Mouse (Mus musculus) G1E (cell line): ENCODE measurements around the gene Ncf1. TPM values are rescaled to one million over a fixed set of nuclear protein-coding genes. Genes with fewer than 3 reads are reported as not detected.

Source experiments
- ATAC-seq: 2 replicates; pipeline ENCODE4 v1.8.0; 2016; ENCODE audit warnings: mild to moderate bottlenecking; ENCODE audit not compliant: insufficient number of reproducible peaks, poor library complexity, low FRiP score, severe bottlenecking; ENCODE audit errors: extremely low read depth
- DNase-seq: peaks from one replicate; pipeline ENCODE4 v3.0.0; 2012; ENCODE audit warnings: low spot score
- H3K27me3 ChIP-seq: 2 replicates; pipeline ENCODE4 v1.6.1; 2012; ENCODE audit warnings: mild to moderate bottlenecking, low read length, inconsistent platforms; ENCODE audit not compliant: insufficient read depth
- H3K36me3 ChIP-seq: replicated peaks from 2 replicates; pipeline ENCODE3; 2012; ENCODE audit warnings: mild to moderate bottlenecking, inconsistent platforms
- H3K4me1 ChIP-seq: 2 replicates; pipeline ENCODE4 v1.6.1; 2012; ENCODE audit warnings: low read depth, low read length, inconsistent platforms, mixed read lengths; ENCODE audit not compliant: insufficient read depth
- H3K4me3 ChIP-seq: 2 replicates; pipeline ENCODE4 v1.5.1; 2012; ENCODE audit warnings: low read depth, mild to moderate bottlenecking, inconsistent platforms, low read length, moderate library complexity, mixed read lengths
- H3K9me3 ChIP-seq: replicated peaks from 2 replicates; pipeline ENCODE4 v1.6.1; 2012; ENCODE audit warnings: inconsistent platforms
- CTCF ChIP-seq: IDR thresholded peaks from 2 replicates; pipeline ENCODE4 v1.5.1; 2012; ENCODE audit warnings: low read depth, low read length, inconsistent platforms, mixed read lengths
- GATA1 ChIP-seq: IDR thresholded peaks from 2 replicates; pipeline ENCODE4 v1.6.1; 2012; ENCODE audit warnings: borderline replicate concordance, low read length, inconsistent platforms, mixed read lengths
- GATA2 ChIP-seq: IDR thresholded peaks from 2 replicates; pipeline ENCODE4 v1.6.1; 2012; ENCODE audit warnings: low read depth, low read length, inconsistent platforms, borderline replicate concordance
- POLR2AphosphoS5 ChIP-seq: IDR thresholded peaks from 2 replicates; pipeline ENCODE4 v1.6.1; 2012; ENCODE audit warnings: low read depth, low read length, inconsistent platforms; ENCODE audit not compliant: insufficient replicate concordance
- TAL1 ChIP-seq: conservative IDR thresholded peaks from 2 replicates; pipeline ENCODE4 v1.6.1; 2012; ENCODE audit warnings: low read depth, low read length, inconsistent platforms, mixed read lengths
- polyA plus RNA-seq: library from polyadenylated mRNA; stranded (reverse); fragments of >175 nt; gene quantifications from 2 replicates; pipeline ENCODE4 v1.2.3, GENCODE M21; 2012
- total RNA-seq, 2 experiments: library from RNA; stranded (forward) in 1 of 2; stranded (reverse) in 1 of 2; fragments of 200-1000 nt in 1 of 2; fragments of >200 nt in 1 of 2; fragmentation: Nextera tagmentation in 1 of 2; gene quantifications; 2 replicates each; pipeline ENCODE4 v1.2.3; 2014 to 2017

Ncf1 gene
- total and polyA plus RNA-seq, 3 experiments: 2.0 to 27.8 (median 20.7) TPM

DNA sequence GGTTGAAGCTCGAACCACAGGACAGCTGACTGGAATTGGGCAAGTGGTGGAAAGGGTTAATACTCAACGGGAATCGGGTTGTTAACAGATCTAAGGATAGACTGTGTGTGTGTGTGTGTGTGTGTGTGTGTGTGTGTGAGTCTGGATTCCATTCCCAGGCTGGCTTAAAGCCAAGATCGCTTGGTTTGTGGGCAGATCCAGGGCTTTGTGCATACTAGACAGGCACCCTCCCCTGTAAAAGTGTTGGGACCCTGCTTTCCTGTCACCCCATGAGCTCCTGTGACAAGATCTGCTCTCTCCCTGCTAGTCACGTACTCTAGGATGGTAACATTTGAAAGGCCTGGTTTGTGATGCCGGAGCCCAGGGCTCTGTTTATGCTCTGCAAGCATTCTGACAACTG, 5.7 kb upstream of the Ncf1 start:
- TF ChIP-seq TAL1 (no peak), POLR2AphosphoS5 (no peak), GATA2 (no peak), GATA1 (no peak), CTCF (no peak)

GRCm38 (mm10) chr5:134234205-134234604, 4.8 kb upstream of the Ncf1 start:
- H3K4me1 ChIP-seq: peaks cover 85% of the 10 kb centered on the region
- no peaks in the 10 kb centered on the region for H3K27me3 ChIP-seq
- ATAC-seq: no peak
- TF ChIP-seq POLR2AphosphoS5: no peak
- no peak for TF ChIP-seq GATA1
- TF ChIP-seq TAL1: no peak
- TF ChIP-seq GATA2: no peak
- no peak for TF ChIP-seq CTCF
- H3K4me3 ChIP-seq: no peak overlapping the region
- H3K9me3 ChIP-seq: no peaks in the 10 kb centered on the region
- H3K36me3 ChIP-seq: peaks cover 48% of the 10 kb centered on the region
- DNase-seq: no peak

More for the DNA sequence above, 5.7 kb upstream of the Ncf1 start:
- ATAC-seq (no peak), DNase-seq (no peak)
- Histone ChIP-seq H3K4me1 (peaks cover 78% of the 10 kb centered on the region), H3K9me3 (no peaks in the 10 kb centered on the region), H3K36me3 (peaks cover 57% of the 10 kb centered on the region), H3K4me3 (no peak overlapping the region), H3K27me3 (no peaks in the 10 kb centered on the region)

GRCm38 (mm10) chr5:134233244-134233651, 3.8 kb upstream of the Ncf1 start:
- H3K9me3 ChIP-seq: no peaks in the 10 kb centered on the region
- no peak overlapping the region for H3K4me3 ChIP-seq
- ATAC-seq (no peak), DNase-seq (peak; percentile 24)
- peaks cover 38% of the 10 kb centered on the region for H3K36me3 ChIP-seq
- H3K4me1 ChIP-seq: peaks cover 88% of the 10 kb centered on the region
- no peak for TF ChIP-seq GATA1
- no peak for TF ChIP-seq POLR2AphosphoS5
- no peak for TF ChIP-seq TAL1
- TF ChIP-seq GATA2: no peak
- TF ChIP-seq CTCF: no peak
- H3K27me3 ChIP-seq: no peaks in the 10 kb centered on the region

- TF ChIP-seq TAL1 (no peak), POLR2AphosphoS5 (no peak), CTCF (no peak), GATA2 (no peak), GATA1 (no peak)
- H3K27me3 ChIP-seq: no peaks in the 10 kb centered on the region
- H3K36me3 ChIP-seq: peaks cover 31% of the 10 kb centered on the region
- ATAC-seq (0 out of 2 replicates have a peak, but pooled peaks have one; percentile 16), DNase-seq (peak; percentile 34)
- no peaks in the 10 kb centered on the region for H3K9me3 ChIP-seq
- peaks cover 86% of the 10 kb centered on the region for H3K4me1 ChIP-seq
- H3K4me3 ChIP-seq: peak overlapping the region; percentile 64; the same call in 1 of the 2 replicates
Measured at GRCm38 (mm10) chr5:134232568-134232967, 3.1 kb upstream of the Ncf1 start.

- DNase-seq: peak; percentile 63
- TF ChIP-seq GATA2 (no peak), CTCF (no peak), TAL1 (no peak), POLR2AphosphoS5 (no peak), GATA1 (no peak)
- Histone ChIP-seq H3K27me3 (peaks cover under 1% of the 10 kb centered on the region; the same call in 1 of the 2 replicates), H3K4me3 (peak overlapping the region; percentile 8; the same call in 1 of the 2 replicates), H3K4me1 (peaks cover 86% of the 10 kb centered on the region), H3K9me3 (no peaks in the 10 kb centered on the region), H3K36me3 (peaks cover 27% of the 10 kb centered on the region)
- ATAC-seq: peak; percentile 31; the same call in 1 of the 2 replicates
Measured at GRCm38 (mm10) chr5:134232111-134232510, 2.7 kb upstream of the Ncf1 start.

GRCm38 (mm10) chr5:134231376-134231775, 2.0 kb upstream of the Ncf1 start:
- TF ChIP-seq GATA1 (no peak), GATA2 (no peak), POLR2AphosphoS5 (no peak), TAL1 (no peak), CTCF (no peak)
- no peaks in the 10 kb centered on the region for H3K9me3 ChIP-seq
- H3K4me3 ChIP-seq: no peak overlapping the region; the same call in 1 of the 2 replicates
- no peak for DNase-seq
- peaks cover 25% of the 10 kb centered on the region for H3K36me3 ChIP-seq
- peaks cover 86% of the 10 kb centered on the region for H3K4me1 ChIP-seq
- H3K27me3 ChIP-seq: peaks cover 7% of the 10 kb centered on the region
- no peak for ATAC-seq
